Mouse (Mus musculus): Measurements from ENCODE around the gene Cst11. TPM values are rescaled to one million over a fixed set of nuclear protein-coding genes. Genes with fewer than 3 reads are reported as not detected.
"Not testable (repeated sequence)": the region's sequence is repeated elsewhere in the genome, so short reads cannot be mapped to it uniquely, and the experiment has no call there.

Cst11 gene
- not detected in 2 replicates for polyA plus RNA-seq (2015; fragmentation: Nextera tagmentation; extraction: Ambion mirVana)

GRCm38 (mm10) chr2:148771397-148771796 is at the start of gene Cst11:
Gene Cst11, minus strand, starts transcription at chr2:148771497.
- not testable (repeated sequence) for H3K9ac ChIP-seq (ENCODE audit: low read depth, low read length); H3K9me3 ChIP-seq (replicated peaks; ENCODE audit: control insufficient read depth, low read length, poor library complexity, severe bottlenecking); H3K4me1 ChIP-seq (ENCODE audit: control insufficient read depth, insufficient read depth, low read length); H3K4me3 ChIP-seq (ENCODE audit: low read depth, low read length); H3K27me3 ChIP-seq (ENCODE audit: control insufficient read depth, insufficient read depth, low read depth, low read length); H3K4me2 ChIP-seq (ENCODE audit: low read length); ATAC-seq; H3K27ac ChIP-seq (ENCODE audit: low read length); H3K36me3 ChIP-seq (ENCODE audit: control insufficient read depth, insufficient read depth, low read length)
- 83% methylated on average over 4 of the region's 4 CpGs for WGBS

- Histone ChIP-seq H3K27ac (ENCODE audit: low read length) (no peak within 1 kb of the TSS), H3K4me1 (ENCODE audit: control insufficient read depth, insufficient read depth, low read length) (no peaks in the 10 kb centered on the region), H3K4me2 (ENCODE audit: low read length) (no peak within 1 kb of the TSS), H3K4me3 (ENCODE audit: low read depth, low read length) (no peak within 1 kb of the TSS), H3K9ac (ENCODE audit: low read depth, low read length) (no peak within 1 kb of the TSS), H3K9me3 (replicated peaks; ENCODE audit: control insufficient read depth, low read length, poor library complexity, severe bottlenecking) (no peaks in the 10 kb centered on the region), H3K27me3 (ENCODE audit: control insufficient read depth, insufficient read depth, low read depth, low read length) (no peaks in the 10 kb centered on the region), H3K36me3 (ENCODE audit: control insufficient read depth, insufficient read depth, low read length) (no peaks in the 10 kb centered on the region)
- ATAC-seq = no peak
Observed at GRCm38 (mm10) chr2:148819909-148820308, 48.6 kb upstream of the Cst11 start, which contains the start of gene Cst13. Gene Cst13, plus strand, starts transcription at chr2:148820081.

- H3K27ac ChIP-seq (ENCODE audit: low read length) = no peak overlapping the region
- WGBS = 84% methylated on average over 6 of the region's 6 CpGs
- no peak for ATAC-seq
Observed at GRCm38 (mm10) chr2:148806696-148807095, 35.4 kb upstream of the Cst11 start.

DNA sequence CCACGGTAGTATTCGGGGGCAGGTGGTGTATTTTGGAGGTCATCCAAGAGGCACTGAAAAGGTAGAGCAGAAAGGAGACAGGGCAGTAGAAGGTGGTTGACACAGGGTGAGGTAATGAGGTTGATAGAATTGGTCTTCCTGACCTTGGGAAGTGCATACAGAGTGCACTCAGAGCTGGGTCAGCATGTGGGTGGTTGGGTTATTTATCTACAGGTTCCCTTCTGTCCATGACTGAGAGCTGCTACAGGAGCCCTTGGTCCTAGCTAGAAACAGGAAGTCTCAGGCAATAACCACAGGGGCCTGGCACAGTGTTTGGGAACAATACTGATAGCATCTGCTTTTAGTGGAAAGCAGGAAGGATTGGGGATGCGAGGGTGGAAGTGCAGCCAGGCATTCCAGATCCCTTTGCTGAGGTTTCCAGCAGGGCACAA is 30.2 kb upstream of the Cst11 start:
- Histone ChIP-seq H3K4me1 (ENCODE audit: control insufficient read depth, insufficient read depth, low read length) (no peaks in the 10 kb centered on the region), H3K36me3 (ENCODE audit: control insufficient read depth, insufficient read depth, low read length) (no peaks in the 10 kb centered on the region), H3K27me3 (ENCODE audit: control insufficient read depth, insufficient read depth, low read depth, low read length) (no peaks in the 10 kb centered on the region), H3K9ac (ENCODE audit: low read depth, low read length) (no peak overlapping the region), H3K4me3 (ENCODE audit: low read depth, low read length) (no peak overlapping the region), H3K27ac (ENCODE audit: low read length) (no peak overlapping the region), H3K4me2 (ENCODE audit: low read length) (no peak overlapping the region), H3K9me3 (replicated peaks; ENCODE audit: control insufficient read depth, low read length, poor library complexity, severe bottlenecking) (no peaks in the 10 kb centered on the region)
- WGBS = 71% methylated on average over 3 of the region's 3 CpGs
- ATAC-seq = no peak

More at GRCm38 (mm10) chr2:148806696-148807095, 35.4 kb upstream of the Cst11 start:
- Histone ChIP-seq H3K4me2 (ENCODE audit: low read length) (no peak overlapping the region), H3K27me3 (ENCODE audit: control insufficient read depth, insufficient read depth, low read depth, low read length) (no peaks in the 10 kb centered on the region), H3K9ac (ENCODE audit: low read depth, low read length) (no peak overlapping the region), H3K4me3 (ENCODE audit: low read depth, low read length) (no peak overlapping the region), H3K36me3 (ENCODE audit: control insufficient read depth, insufficient read depth, low read length) (no peaks in the 10 kb centered on the region), H3K9me3 (replicated peaks; ENCODE audit: control insufficient read depth, low read length, poor library complexity, severe bottlenecking) (no peaks in the 10 kb centered on the region), H3K4me1 (ENCODE audit: control insufficient read depth, insufficient read depth, low read length) (no peaks in the 10 kb centered on the region)

- WGBS = 93% methylated on average over 1 of the region's 1 CpGs
- ATAC-seq = no peak
- no peak within 1 kb of the TSS for H3K4me2 ChIP-seq (ENCODE audit: low read length)
Observed at GRCm38 (mm10) chr2:148798485-148798884, 27.2 kb upstream of the Cst11 start, which contains the start of gene Cst8. Gene Cst8, plus strand, starts transcription at chr2:148798785.

GRCm38 (mm10) chr2:148789142-148789541 is 17.8 kb upstream of the Cst11 start, which contains the start of gene Cst12:
Gene Cst12, plus strand, starts transcription at chr2:148789361.
- H3K36me3 ChIP-seq (ENCODE audit: control insufficient read depth, insufficient read depth, low read length) = no peaks in the 10 kb centered on the region
- H3K4me1 ChIP-seq (ENCODE audit: control insufficient read depth, insufficient read depth, low read length) = no peaks in the 10 kb centered on the region
- H3K27me3 ChIP-seq (ENCODE audit: control insufficient read depth, insufficient read depth, low read depth, low read length) = no peaks in the 10 kb centered on the region
- H3K27ac ChIP-seq (ENCODE audit: low read length) = no peak within 1 kb of the TSS
- H3K4me2 ChIP-seq (ENCODE audit: low read length) = no peak within 1 kb of the TSS
- 95% methylated on average over 6 of the region's 6 CpGs for WGBS
- H3K9ac ChIP-seq (ENCODE audit: low read depth, low read length) = no peak within 1 kb of the TSS
- no peaks in the 10 kb centered on the region for H3K9me3 ChIP-seq (replicated peaks; ENCODE audit: control insufficient read depth, low read length, poor library complexity, severe bottlenecking)
- no peak within 1 kb of the TSS for H3K4me3 ChIP-seq (ENCODE audit: low read depth, low read length)
- no peak for ATAC-seq

More at GRCm38 (mm10) chr2:148798485-148798884, 27.2 kb upstream of the Cst11 start, which contains the start of gene Cst8:
- Histone ChIP-seq H3K4me1 (ENCODE audit: control insufficient read depth, insufficient read depth, low read length) (no peaks in the 10 kb centered on the region), H3K4me3 (ENCODE audit: low read depth, low read length) (no peak within 1 kb of the TSS), H3K36me3 (ENCODE audit: control insufficient read depth, insufficient read depth, low read length) (no peaks in the 10 kb centered on the region), H3K9ac (ENCODE audit: low read depth, low read length) (no peak within 1 kb of the TSS), H3K27me3 (ENCODE audit: control insufficient read depth, insufficient read depth, low read depth, low read length) (no peaks in the 10 kb centered on the region), H3K9me3 (replicated peaks; ENCODE audit: control insufficient read depth, low read length, poor library complexity, severe bottlenecking) (no peaks in the 10 kb centered on the region), H3K27ac (ENCODE audit: low read length) (no peak within 1 kb of the TSS)

GRCm38 (mm10) chr2:148781709-148782108 is 10.4 kb upstream of the Cst11 start, which contains the start of gene 8030411F24Rik:
Gene 8030411F24Rik, plus strand, starts transcription at chr2:148782009.
- no peak for ATAC-seq
- no peak within 1 kb of the TSS for H3K27ac ChIP-seq (ENCODE audit: low read length)
- no peak within 1 kb of the TSS for H3K4me3 ChIP-seq (ENCODE audit: low read depth, low read length)
- WGBS = 0% methylated on average over 1 of the region's 1 CpGs
- no peak within 1 kb of the TSS for H3K4me2 ChIP-seq (ENCODE audit: low read length)
- no peak within 1 kb of the TSS for H3K9ac ChIP-seq (ENCODE audit: low read depth, low read length)
- no peaks in the 10 kb centered on the region for H3K9me3 ChIP-seq (replicated peaks; ENCODE audit: control insufficient read depth, low read length, poor library complexity, severe bottlenecking)
- no peaks in the 10 kb centered on the region for H3K27me3 ChIP-seq (ENCODE audit: control insufficient read depth, insufficient read depth, low read depth, low read length)
- no peaks in the 10 kb centered on the region for H3K36me3 ChIP-seq (ENCODE audit: control insufficient read depth, insufficient read depth, low read length)
- H3K4me1 ChIP-seq (ENCODE audit: control insufficient read depth, insufficient read depth, low read length) = no peaks in the 10 kb centered on the region

- Histone ChIP-seq H3K36me3 (ENCODE audit: control insufficient read depth, insufficient read depth, low read length) (no peaks in the 10 kb centered on the region), H3K4me1 (ENCODE audit: control insufficient read depth, insufficient read depth, low read length) (no peaks in the 10 kb centered on the region), H3K9me3 (replicated peaks; ENCODE audit: control insufficient read depth, low read length, poor library complexity, severe bottlenecking) (no peaks in the 10 kb centered on the region), H3K27ac (ENCODE audit: low read length) (no peak overlapping the region), H3K4me2 (ENCODE audit: low read length) (no peak overlapping the region), H3K27me3 (ENCODE audit: control insufficient read depth, insufficient read depth, low read depth, low read length) (no peaks in the 10 kb centered on the region), H3K4me3 (ENCODE audit: low read depth, low read length) (no peak overlapping the region), H3K9ac (ENCODE audit: low read depth, low read length) (no peak overlapping the region)
- no peak for ATAC-seq
- WGBS = 94% methylated on average over 1 of the region's 1 CpGs
Observed at GRCm38 (mm10) chr2:148763648-148764388, 7.5 kb downstream of the Cst11 start.

- Histone ChIP-seq H3K9ac (ENCODE audit: low read depth, low read length) (no peak overlapping the region), H3K27ac (ENCODE audit: low read length) (no peak overlapping the region), H3K4me1 (ENCODE audit: control insufficient read depth, insufficient read depth, low read length) (no peaks in the 10 kb centered on the region), H3K4me2 (ENCODE audit: low read length) (no peak overlapping the region), H3K36me3 (ENCODE audit: control insufficient read depth, insufficient read depth, low read length) (no peaks in the 10 kb centered on the region), H3K4me3 (ENCODE audit: low read depth, low read length) (no peak overlapping the region), H3K9me3 (replicated peaks; ENCODE audit: control insufficient read depth, low read length, poor library complexity, severe bottlenecking) (no peaks in the 10 kb centered on the region), H3K27me3 (ENCODE audit: control insufficient read depth, insufficient read depth, low read depth, low read length) (no peaks in the 10 kb centered on the region)
- no peak for ATAC-seq
- WGBS = 68% methylated on average over 1 of the region's 1 CpGs
Observed at GRCm38 (mm10) chr2:148754310-148754846, 16.9 kb downstream of the Cst11 start.
